Mouse (Mus musculus) forebrain, embryonic 11.5 days (tissue): Measurements from ENCODE around the gene Adora2b. TPM values are rescaled to one million over a fixed set of nuclear protein-coding genes. Genes with fewer than 3 reads are reported as not detected.

ENCODE experiments used
- ATAC-seq: fragments of 200-750 bp; cut with Nextera tagmentation; replicated peaks from 2 replicates; pipeline ENCODE4 v1.8.0; 2017; ENCODE audit warnings: moderate TSS enrichment; ENCODE audit not compliant: low FRiP score
- DNase-seq: peaks from one replicate; pipeline ENCODE4 v3.0.0-alpha.2; 2017; ENCODE audit warnings: low spot score
- H3K27ac ChIP-seq: fragments of 300-500 bp; sonication (generic); 2 replicates; pipeline ENCODE4 v1.5.1; 2014; ENCODE audit warnings: low read depth, low read length
- H3K27me3 ChIP-seq: fragments of 300-500 bp; sonication (generic); 2 replicates; pipeline ENCODE4 v1.6.1; 2014; ENCODE audit warnings: mild to moderate bottlenecking, low read length, mixed read lengths; ENCODE audit not compliant: control insufficient read depth, insufficient read depth
- H3K36me3 ChIP-seq: fragments of 300-500 bp; sonication (generic); 2 replicates; pipeline ENCODE4 v1.6.1; 2014; ENCODE audit warnings: mild to moderate bottlenecking, low read length, moderate library complexity, mixed read lengths; ENCODE audit not compliant: control insufficient read depth, insufficient read depth
- H3K4me1 ChIP-seq: fragments of 300-500 bp; sonication (generic); replicated peaks from 2 replicates; pipeline ENCODE4 v1.6.1; 2014; ENCODE audit warnings: low read length, mixed read lengths; ENCODE audit not compliant: control insufficient read depth, insufficient read depth
- H3K4me2 ChIP-seq: fragments of 300-500 bp; sonication (generic); 2 replicates; pipeline ENCODE4 v1.6.1; 2014; ENCODE audit warnings: low read depth, mild to moderate bottlenecking, low read length, moderate library complexity, mixed read lengths; ENCODE audit not compliant: severe bottlenecking
- H3K4me3 ChIP-seq: fragments of 300-500 bp; sonication (generic); 2 replicates; pipeline ENCODE4 v1.5.1; 2014; ENCODE audit warnings: low read depth, low read length
- H3K9ac ChIP-seq: fragments of 300-500 bp; sonication (generic); 2 replicates; pipeline ENCODE4 v1.6.1; 2014; ENCODE audit warnings: low read length
- H3K9me3 ChIP-seq: fragments of 300-500 bp; sonication (generic); 2 replicates; pipeline ENCODE4 v1.6.1; 2016; ENCODE audit warnings: low read length, mixed read lengths; ENCODE audit not compliant: control insufficient read depth
- WGBS: fragments of 180-500 bp; shearing (Covaris S2); extraction: QIAGEN DNeasy Blood & Tissue Kit; methylation state at CpG from one replicate; pipeline ENCODE4 v1.1.7; 2014; 5-methylcytosine and 5-hydroxymethylcytosine counted together
- polyA plus RNA-seq: library from polyadenylated mRNA; unstranded; fragments of >200 nt; fragmentation: Nextera tagmentation; extraction: Ambion mirVana; gene quantifications from 2 replicates; pipeline ENCODE4 v1.2.1, GENCODE M21; 2014

Adora2b gene
- polyA plus RNA-seq, 1 experiment from 2014 or later, result 2.7 TPM

DNA sequence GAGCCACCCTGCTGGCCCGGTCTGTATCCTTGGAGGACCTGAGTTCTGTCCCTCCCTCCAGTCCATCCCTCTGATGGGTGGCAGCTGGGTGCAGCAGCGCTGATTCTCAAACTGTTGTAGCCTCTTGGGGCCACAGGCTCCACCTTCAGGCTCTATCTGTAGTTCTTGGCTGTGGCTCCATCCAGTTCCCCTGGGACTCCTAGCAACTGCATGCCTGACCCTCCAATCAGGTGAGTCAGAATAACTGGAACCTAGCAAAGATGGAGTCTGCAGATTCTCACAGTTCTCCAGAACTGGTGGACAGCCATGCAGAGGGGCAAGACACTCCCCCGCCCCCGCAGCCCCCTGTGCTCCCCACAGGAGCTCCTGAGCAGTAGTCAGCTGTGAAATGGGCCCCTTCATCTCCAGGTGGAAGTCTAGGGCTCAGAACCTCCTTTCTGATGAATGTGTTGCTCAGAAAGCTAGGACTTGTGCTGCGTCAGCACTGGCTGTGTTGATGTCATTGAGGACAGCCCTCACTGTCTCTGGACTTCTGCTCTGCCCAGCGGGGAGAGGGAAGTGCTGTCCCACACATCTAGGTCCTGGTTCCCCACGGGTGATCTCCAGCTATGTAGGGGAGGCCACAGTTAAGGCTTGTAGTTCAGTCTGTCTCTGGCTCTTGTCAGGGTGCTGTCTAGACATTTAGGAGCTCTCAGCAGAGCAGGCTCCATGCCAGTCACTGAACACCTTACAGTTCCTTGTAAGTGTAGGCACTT lies 27.9 kb upstream of the Adora2b start:
- no peak overlapping the region for H3K27ac ChIP-seq
- H3K4me1 ChIP-seq, result 0 out of 2 replicates have a peak, but pooled peaks cover 2% of the 10 kb centered on the region
- WGBS, result 83% methylated on average over 7 of the region's 7 CpGs
- no peak overlapping the region for H3K4me3 ChIP-seq
- no peaks in the 10 kb centered on the region for H3K27me3 ChIP-seq
- ATAC-seq (no peak), DNase-seq (no peak)
- no peak overlapping the region for H3K4me2 ChIP-seq
- no peaks in the 10 kb centered on the region for H3K9me3 ChIP-seq
- no peaks in the 10 kb centered on the region for H3K36me3 ChIP-seq
- no peak overlapping the region for H3K9ac ChIP-seq

DNA sequence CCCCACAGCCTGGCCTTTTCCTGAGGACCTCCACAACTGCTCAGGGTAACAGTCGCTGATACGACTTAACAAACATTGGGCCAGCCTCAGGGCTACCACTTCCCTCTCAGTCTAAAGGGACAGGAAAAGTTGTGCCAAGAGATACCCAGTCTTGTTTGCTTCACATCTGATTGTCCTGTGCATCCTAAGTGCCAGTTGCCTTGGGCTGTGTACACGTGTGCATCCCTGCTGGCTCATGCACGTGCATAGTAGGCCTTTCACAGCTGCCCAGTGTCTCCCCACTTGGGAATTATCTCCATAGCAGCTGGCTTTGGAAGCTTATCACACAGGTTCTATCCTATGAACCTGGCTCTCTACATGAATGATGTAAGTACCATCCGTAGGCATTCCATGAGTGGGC lies 25.4 kb upstream of the Adora2b start:
- Histone ChIP-seq H3K9me3 (no peaks in the 10 kb centered on the region), H3K27ac (no peak overlapping the region), H3K4me3 (no peak overlapping the region), H3K4me2 (no peak overlapping the region), H3K27me3 (no peaks in the 10 kb centered on the region), H3K4me1 (no peaks in the 10 kb centered on the region), H3K9ac (no peak overlapping the region), H3K36me3 (no peaks in the 10 kb centered on the region)
- DNase-seq, result no peak
- ATAC-seq, result no peak
- WGBS, result 87% methylated on average over 5 of the region's 5 CpGs

DNA sequence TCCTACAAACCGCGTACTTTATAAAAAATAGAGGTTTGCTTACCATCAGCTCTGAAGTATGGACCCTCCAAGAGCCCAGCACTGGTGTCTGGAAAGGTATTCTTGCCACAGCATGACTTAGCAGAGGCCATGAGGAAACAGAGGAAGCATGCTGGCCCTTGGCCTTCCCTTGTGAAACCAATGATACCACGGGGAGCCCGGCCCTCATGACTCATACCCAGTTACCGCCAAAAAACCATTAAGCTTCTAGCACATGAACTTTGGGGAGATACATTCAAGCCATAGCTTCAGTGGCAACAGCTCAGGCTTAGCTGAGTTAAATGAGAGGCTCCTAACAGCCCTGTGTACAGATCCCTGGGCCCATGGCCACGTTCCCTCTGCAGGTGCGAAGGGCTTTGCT lies 24.8 kb upstream of the Adora2b start:
- ATAC-seq (no peak), DNase-seq (no peak)
- no peak overlapping the region for H3K27ac ChIP-seq
- H3K4me1 ChIP-seq, result no peaks in the 10 kb centered on the region
- WGBS, result 95% methylated on average over 7 of the region's 7 CpGs
- H3K36me3 ChIP-seq, result no peaks in the 10 kb centered on the region
- no peaks in the 10 kb centered on the region for H3K27me3 ChIP-seq
- H3K4me3 ChIP-seq, result no peak overlapping the region
- no peaks in the 10 kb centered on the region for H3K9me3 ChIP-seq
- no peak overlapping the region for H3K4me2 ChIP-seq
- no peak overlapping the region for H3K9ac ChIP-seq

- Histone ChIP-seq H3K4me3 (no peak overlapping the region), H3K4me2 (no peak overlapping the region), H3K4me1 (no peaks in the 10 kb centered on the region), H3K9me3 (no peaks in the 10 kb centered on the region), H3K36me3 (no peaks in the 10 kb centered on the region), H3K27ac (no peak overlapping the region), H3K9ac (no peak overlapping the region), H3K27me3 (no peaks in the 10 kb centered on the region)
- no peak for ATAC-seq
- DNase-seq, result no peak
- 82% methylated on average over 4 of the region's 4 CpGs for WGBS
Measured at GRCm38 (mm10) chr11:62224797-62225196, 24.0 kb upstream of the Adora2b start.

GRCm38 (mm10) chr11:62240631-62241261 lies 8.0 kb upstream of the Adora2b start:
- no peak for DNase-seq
- no peak for ATAC-seq
- Histone ChIP-seq H3K27ac (no peak overlapping the region), H3K9me3 (no peaks in the 10 kb centered on the region; the same call in 1 of the 2 replicates), H3K4me3 (no peak overlapping the region), H3K4me1 (no peaks in the 10 kb centered on the region), H3K27me3 (no peaks in the 10 kb centered on the region), H3K9ac (no peak overlapping the region), H3K4me2 (no peak overlapping the region), H3K36me3 (no peaks in the 10 kb centered on the region)
- WGBS, result 77% methylated on average over 12 of the region's 12 CpGs

GRCm38 (mm10) chr11:62243871-62244270 lies 4.9 kb upstream of the Adora2b start:
- no peak overlapping the region for H3K4me3 ChIP-seq
- no peak overlapping the region for H3K4me2 ChIP-seq
- 0 out of 2 replicates have a peak, but pooled peaks cover 2% of the 10 kb centered on the region for H3K4me1 ChIP-seq
- no peak overlapping the region for H3K9ac ChIP-seq
- H3K36me3 ChIP-seq, result no peaks in the 10 kb centered on the region
- H3K27me3 ChIP-seq, result peaks cover 2% of the 10 kb centered on the region; the same call in 1 of the 2 replicates
- no peak for DNase-seq
- 88% methylated on average over 8 of the region's 8 CpGs for WGBS
- H3K9me3 ChIP-seq, result no peaks in the 10 kb centered on the region; the same call in 1 of the 2 replicates
- ATAC-seq, result no peak
- H3K27ac ChIP-seq, result no peak overlapping the region

DNA sequence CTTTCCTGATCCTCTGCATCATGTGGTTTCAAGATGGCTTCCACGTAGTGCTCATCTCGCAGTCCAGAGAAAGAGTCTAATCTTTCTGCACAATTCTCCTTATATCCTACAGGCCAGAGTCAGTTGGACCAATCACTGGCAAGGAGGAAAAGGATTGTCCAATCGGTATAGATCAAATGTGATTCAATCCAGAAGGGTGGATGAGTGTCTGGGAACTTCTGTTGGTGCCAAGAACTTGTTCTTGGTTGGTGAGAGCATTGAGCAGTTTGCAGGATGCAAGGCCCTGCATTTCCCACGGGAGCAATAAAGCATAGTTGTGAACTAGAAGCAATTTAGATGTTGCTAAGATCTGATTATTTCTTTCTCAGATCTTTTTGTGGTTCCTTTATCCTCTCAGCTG lies 4.3 kb upstream of the Adora2b start:
- no peak overlapping the region for H3K4me3 ChIP-seq
- peaks cover 6% of the 10 kb centered on the region; the same call in 1 of the 2 replicates for H3K4me1 ChIP-seq
- no peak for DNase-seq
- no peak overlapping the region for H3K4me2 ChIP-seq
- H3K27ac ChIP-seq, result no peak overlapping the region
- WGBS, result 85% methylated on average over 4 of the region's 4 CpGs
- ATAC-seq, result no peak
- no peaks in the 10 kb centered on the region for H3K36me3 ChIP-seq
- no peaks in the 10 kb centered on the region; the same call in 1 of the 2 replicates for H3K9me3 ChIP-seq
- peaks cover 3% of the 10 kb centered on the region for H3K27me3 ChIP-seq
- no peak overlapping the region for H3K9ac ChIP-seq

- Histone ChIP-seq H3K27me3 (peaks cover 19% of the 10 kb centered on the region), H3K4me1 (peaks cover 10% of the 10 kb centered on the region; the same call in 1 of the 2 replicates), H3K4me3 (peak overlapping the region; percentile 47), H3K36me3 (no peaks in the 10 kb centered on the region), H3K9ac (peak overlapping the region; percentile 49), H3K27ac (no peak overlapping the region), H3K4me2 (peak overlapping the region; percentile 98), H3K9me3 (no peaks in the 10 kb centered on the region; the same call in 1 of the 2 replicates)
- 41% methylated on average over 18 of the region's 18 CpGs for WGBS
- ATAC-seq (no peak), DNase-seq (no peak)
Measured at GRCm38 (mm10) chr11:62247759-62248400, 904 bp upstream of the Adora2b start.
